Mouse (Mus musculus) stomach, adult 2 months (tissue): ENCODE results near the gene Trim13. TPM values are rescaled to one million over a fixed set of nuclear protein-coding genes. Genes with fewer than 3 reads are reported as not detected.

Source experiments
- polyA plus RNA-seq: library from polyadenylated mRNA; depleted of rRNA; stranded (reverse); fragments of >200 nt; gene quantifications from 2 replicates; pipeline ENCODE4 v1.2.3, GENCODE M21; 2012; rRNA removed

Gene Trim13
- 0.54 and 1.1 TPM in 2 replicates for polyA plus RNA-seq

GRCm38 (mm10) chr14:61597968-61598367 lies at the start of gene Trim13:
Gene Trim13 (plus strand): TSS chr14:61598247.

GRCm38 (mm10) chr14:61556289-61557147 lies 41.5 kb upstream of the Trim13 start, which contains the start of gene Spryd7:
Gene Spryd7 (minus strand): TSS chr14:61556886.

GRCm38 (mm10) chr14:61607157-61607556 lies 9.1 kb downstream of the Trim13 start, which contains the start of gene Kcnrg:
Gene Kcnrg (plus strand): TSS chr14:61607457.

Other genes starting within 250 kb of the Trim13 start
- gene Ebpl, start 237.8 kb upstream of the Trim13 start, polyA plus RNA-seq: 1.2 and 2.0 TPM in 2 replicates
- gene Kpna3, start 158.4 kb upstream of the Trim13 start, polyA plus RNA-seq: 0.45 and 1.0 TPM in 2 replicates
- 10.0 and 17.5 TPM in 2 replicates for gene Spryd7, start 41.4 kb upstream of the Trim13 start, polyA plus RNA-seq
- 0.04 TPM in 2 replicates for gene Kcnrg, start 9.2 kb downstream of the Trim13 start, polyA plus RNA-seq